ENCODE assay signal across 13 mouse cellular contexts in the genomic region with DNA sequence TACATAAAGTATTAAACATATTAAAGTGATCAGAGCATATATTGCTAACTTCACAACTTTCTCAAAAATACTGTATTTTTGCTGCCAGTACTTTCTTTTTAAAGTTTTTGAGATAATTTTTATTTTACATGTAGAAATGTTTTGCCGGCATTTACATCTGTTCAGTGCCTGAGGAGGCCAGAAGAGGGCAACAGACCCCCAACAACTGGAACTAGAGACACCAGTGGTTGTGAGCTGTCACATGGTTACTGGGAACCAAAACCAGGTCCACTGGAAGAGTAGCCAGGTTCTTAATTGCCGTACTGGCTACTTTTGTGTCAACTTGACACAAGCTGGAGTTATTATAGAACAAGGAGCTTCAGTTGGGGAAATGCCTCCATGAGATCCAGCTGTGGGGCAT. TPM values are rescaled to one million over a fixed set of nuclear protein-coding genes. Genes with fewer than 3 reads are reported as not detected.
DNase-seq lines count a peak whose midpoint lies in the region; ATAC-seq and TF ChIP-seq lines count a peak whose summit lies in the region.
"Had no signal": no experiment of that assay in that cellular context is flagged by ENCODE, and none has a peak within 500 bp of the region (broad histone marks: within the 10 kb centered on the region; RNA-seq: fewer than 3 reads in every experiment).

No protein-coding gene starts in this region.

- H3K79me2 ChIP-seq in liver, adult 2 months (ENCODE audit: control insufficient read depth, insufficient read depth, low read length): peaks cover 14% of the 10 kb centered on the region; the same call in 1 of the 2 replicates

- no peak overlapping the region for H3K27ac ChIP-seq in liver, adult 2 months (replicated peaks; ENCODE audit: insufficient read depth, low read depth, low read length)
- H3K27ac ChIP-seq in liver, embryonic 11.5 days (ENCODE audit: low read depth, low read length): no peak overlapping the region
- H3K27ac ChIP-seq: limb, embryonic 13.5 days; macrophage had no signal

- no peak overlapping the region for H3K4me2 ChIP-seq in liver, embryonic 11.5 days
- H3K4me2 ChIP-seq: limb, embryonic 13.5 days had no signal

- no peak for ATAC-seq in liver, embryonic 11.5 days (replicated peaks; ENCODE audit: low FRiP score)
- ATAC-seq in monocyte, adult 5-6 weeks (replicated peaks; ENCODE audit: insufficient number of reproducible peaks, low FRiP score, low TSS enrichment, poor library complexity, severe bottlenecking): no peak

- no peak overlapping the region for H3K9ac ChIP-seq in liver, adult 2 months (ENCODE audit: low read depth, low read length)
- no peak overlapping the region for H3K9ac ChIP-seq in liver, embryonic 11.5 days (ENCODE audit: low read depth, low read length)
- H3K9ac ChIP-seq: limb, embryonic 13.5 days had no signal

- H3K4me1 ChIP-seq in liver, adult 2 months (ENCODE audit: control insufficient read depth, insufficient read depth, low read length): peaks cover 14% of the 10 kb centered on the region
- peaks cover 8% of the 10 kb centered on the region for H3K4me1 ChIP-seq in liver, embryonic 11.5 days (replicated peaks; ENCODE audit: control insufficient read depth, insufficient read depth, low read length)

- H3K4me3 ChIP-seq in liver, adult 2 months (ENCODE audit: insufficient read depth, low read depth, low read length): no peak overlapping the region
- no peak overlapping the region for H3K4me3 ChIP-seq in liver, embryonic 11.5 days (ENCODE audit: low read depth, low read length)
- H3K4me3 ChIP-seq: limb, embryonic 13.5 days had no signal

- DNase-seq in liver, adult 2 months (ENCODE audit: extremely low read depth, low read depth, low spot score): no peak
- no peak for DNase-seq in liver, embryonic 11.5 days (ENCODE audit: low spot score)
- DNase-seq in 3T3-L1 (ENCODE audit: low read depth, low spot score): peak; percentile 41
- DNase-seq in 416B (ENCODE audit: low read depth): peak; percentile 71
- DNase-seq in T-cell, adult 2 months (ENCODE audit: low spot score): peak; percentile 24
- DNase-seq in cerebellum, postnatal 14 days: no peak
- DNase-seq in yolk sac, embryonic 10.5 days (ENCODE audit: low spot score): no peak
- DNase-seq: cerebellum, adult 11 months; heart, postnatal 36 days; kidney, postnatal 25 days had no signal

- H3K27me3 ChIP-seq in liver, adult 2 months (ENCODE audit: control insufficient read depth, insufficient read depth, low read length): no peaks in the 10 kb centered on the region
- no peaks in the 10 kb centered on the region for H3K27me3 ChIP-seq in liver, embryonic 11.5 days (replicated peaks; ENCODE audit: control insufficient read depth, insufficient read depth, low read length)
- H3K27me3 ChIP-seq: limb, embryonic 13.5 days had no signal

- peak; percentile 13; the same call in 1 of the 2 replicates for TF ChIP-seq CTCF in liver, adult 2 months (IDR thresholded peaks at IDR 0.05; ENCODE audit: low read depth, low read length)

- H3K9me3 ChIP-seq in liver, embryonic 11.5 days (ENCODE audit: control insufficient read depth, low read length): no peaks in the 10 kb centered on the region
- H3K9me3 ChIP-seq: limb, embryonic 13.5 days had no signal

- WGBS in liver, adult 2 months: 79% methylated on average over 2 of the region's 2 CpGs
- WGBS in liver, embryonic 11.5 days: 72% methylated on average over 2 of the region's 2 CpGs

- H3K36me3 ChIP-seq in liver, adult 2 months (ENCODE audit: control insufficient read depth, insufficient read depth, low read length): no peaks in the 10 kb centered on the region
- H3K36me3 ChIP-seq in liver, embryonic 11.5 days (ENCODE audit: control insufficient read depth, insufficient read depth, low read length): peaks cover 2% of the 10 kb centered on the region; the same call in 1 of the 2 replicates
- H3K36me3 ChIP-seq: limb, embryonic 13.5 days had no signal

- TF ChIP-seq POLR2A in liver, adult 2 months (IDR thresholded peaks at IDR 0.05; ENCODE audit: extremely low read depth, insufficient read depth, low read length): no peak

RNA-seq across cellular contexts. Expression of gene Cars, which starts 1.8 kb away (rescaled TPM):
- 13.6 and 17.9 TPM in 2 replicates for total RNA-seq in liver, adult 2 months (2014; rRNA removed)
- polyA plus RNA-seq in liver, adult 2 months (2012; rRNA removed): 15.2 and 20.0 TPM in 2 replicates
- polyA plus RNA-seq in liver, embryonic 11.5 days (2014; fragmentation: Nextera tagmentation; extraction: Ambion mirVana): 100 and 107 TPM in 2 replicates
- 19.9 to 54.1 TPM (median 40.4 TPM) in 3 replicates for total RNA-seq in monocyte, adult 5-6 weeks (2017)

RNA-seq across cellular contexts. Expression of gene Tnfrsf26, which starts 26.8 kb away (rescaled TPM):
- total RNA-seq in liver, adult 2 months (2014; rRNA removed): 0.37 and 0.87 TPM in 2 replicates
- 0.12 and 0.26 TPM in 2 replicates for polyA plus RNA-seq in liver, adult 2 months (2012; rRNA removed)
- 0.73 and 0.92 TPM in 2 replicates for polyA plus RNA-seq in liver, embryonic 11.5 days (2014; fragmentation: Nextera tagmentation; extraction: Ambion mirVana)
- 4.9 to 8.9 TPM (median 8.1 TPM) in 3 replicates for total RNA-seq in monocyte, adult 5-6 weeks (2017)

RNA-seq across cellular contexts. Expression of gene Tnfrsf22, which starts 47.8 kb away (rescaled TPM):
- total RNA-seq in liver, adult 2 months (2014; rRNA removed): 0.37 and 0.40 TPM in 2 replicates
- polyA plus RNA-seq in liver, adult 2 months (2012; rRNA removed): 0.68 and 0.93 TPM in 2 replicates
- polyA plus RNA-seq in liver, embryonic 11.5 days (2014; fragmentation: Nextera tagmentation; extraction: Ambion mirVana): 2.6 and 3.9 TPM in 2 replicates
- 0.57 to 1.9 TPM (median 0.68 TPM) in 3 replicates for total RNA-seq in monocyte, adult 5-6 weeks (2017)

RNA-seq across cellular contexts. Expression of gene Nap1l4, which starts 52.8 kb away (rescaled TPM):
- total RNA-seq in liver, adult 2 months (2014; rRNA removed): 40.7 and 42.0 TPM in 2 replicates
- 24.0 and 25.7 TPM in 2 replicates for polyA plus RNA-seq in liver, adult 2 months (2012; rRNA removed)
- polyA plus RNA-seq in liver, embryonic 11.5 days (2014; fragmentation: Nextera tagmentation; extraction: Ambion mirVana): 133 and 139 TPM in 2 replicates
- total RNA-seq in monocyte, adult 5-6 weeks (2017): 121 to 136 TPM (median 124 TPM) in 3 replicates

Comparison
In these comparisons a context has a peak if more than half of its experiments do, and no peak if none do; other contexts are left out.
1. DNase-seq: peak in 3T3-L1 (single experiment), 416B (single experiment) and T-cell, adult 2 months (single experiment); none in liver, adult 2 months (single experiment), liver, embryonic 11.5 days (single experiment), cerebellum, postnatal 14 days (0 of 2) and yolk sac, embryonic 10.5 days (single experiment).